In genomic region chr2:105672596-105672960, GRCm38 (mm10) we compare ENCODE assay signal across 11 mouse cellular contexts. TPM values are rescaled to one million over a fixed set of nuclear protein-coding genes. Genes with fewer than 3 reads are reported as not detected.
DNase-seq lines count a peak whose midpoint lies in the region; ATAC-seq and TF ChIP-seq lines count a peak whose summit lies in the region.
"Had no signal": no experiment of that assay in that cellular context is flagged by ENCODE, and none has a peak within 500 bp of the region (broad histone marks: within the 10 kb centered on the region; RNA-seq: fewer than 3 reads in every experiment).

No protein-coding gene starts in this region.

- H3K79me2 ChIP-seq in myocyte (ENCODE audit: control insufficient read depth, insufficient read depth) = no peaks in the 10 kb centered on the region

- DNase-seq in kidney, postnatal 25 days = no peak
- peak; percentile 63 for DNase-seq in cerebellum, adult 9-11 months
- no peak for DNase-seq in hindbrain, embryonic 11.5 days (ENCODE audit: low spot score)
- DNase-seq in layer of hippocampus, adult 18-20 months (ENCODE audit: low spot score in 2 of 2) = no peak
- DNase-seq in urinary bladder, postnatal 36 days (ENCODE audit: low spot score in 2 of 2) = no peak
- DNase-seq in c-Kit-positive CD71-positive TER-119-positive erythroid progenitor cells, embryonic 14.5 days (ENCODE audit: low spot score) = no peak
- DNase-seq: kidney, postnatal 36 days had no signal

- H3ac ChIP-seq in myocyte (ENCODE audit: control insufficient read depth, insufficient read length) = no peak overlapping the region

- WGBS in kidney, embryonic 14.5 days = 2% methylated on average over 16 of the region's 16 CpGs
- 1% methylated on average over 16 of the region's 16 CpGs for WGBS in hindbrain, embryonic 11.5 days

- TF ChIP-seq POLR2A in myocyte (IDR thresholded peaks at IDR 0.05; ENCODE audit: insufficient read length, low read depth) = no peak

- H3K4me1 ChIP-seq in kidney, embryonic 14.5 days (ENCODE audit: control insufficient read depth, insufficient read depth, low read length) = peaks cover 16% of the 10 kb centered on the region
- H3K4me1 ChIP-seq in hindbrain, embryonic 11.5 days (replicated peaks; ENCODE audit: control insufficient read depth, insufficient read depth, low read length) = peaks cover 17% of the 10 kb centered on the region

- H3K36me3 ChIP-seq in kidney, embryonic 14.5 days (ENCODE audit: control insufficient read depth, insufficient read depth, low read length) = no peaks in the 10 kb centered on the region
- no peaks in the 10 kb centered on the region for H3K36me3 ChIP-seq in hindbrain, embryonic 11.5 days (ENCODE audit: control insufficient read depth, insufficient read depth, low read length)
- H3K36me3 ChIP-seq in myocyte (ENCODE audit: control insufficient read depth, insufficient read depth) = no peaks in the 10 kb centered on the region
- H3K36me3 ChIP-seq: G1E; lung, embryonic 15.5 days had no signal

- no peak overlapping the region for H3K27ac ChIP-seq in kidney, embryonic 14.5 days (ENCODE audit: low read depth, low read length)
- no peak overlapping the region for H3K27ac ChIP-seq in hindbrain, embryonic 11.5 days (ENCODE audit: low read depth, low read length)
- H3K27ac ChIP-seq: lung, embryonic 15.5 days had no signal

- H3K4me3 ChIP-seq in kidney, embryonic 14.5 days (ENCODE audit: low read length) = peak overlapping the region; percentile 7; the same call in 1 of the 2 replicates
- H3K4me3 ChIP-seq in hindbrain, embryonic 11.5 days (ENCODE audit: low read depth, low read length) = peak overlapping the region; percentile 23
- H3K4me3 ChIP-seq in myocyte = no peak overlapping the region
- H3K4me3 ChIP-seq: lung, embryonic 15.5 days had no signal

- no peaks in the 10 kb centered on the region for H3K9me3 ChIP-seq in kidney, embryonic 14.5 days (ENCODE audit: control insufficient read depth, low read length)
- H3K9me3 ChIP-seq in hindbrain, embryonic 11.5 days (ENCODE audit: control insufficient read depth, low read length) = no peaks in the 10 kb centered on the region
- H3K9me3 ChIP-seq: G1E; lung, embryonic 15.5 days had no signal

- no peak for ATAC-seq in kidney, embryonic 14.5 days (ENCODE audit: low FRiP score, low TSS enrichment)
- ATAC-seq in hindbrain, embryonic 11.5 days (ENCODE audit: low FRiP score) = no peak

- no peak overlapping the region for H3K4me2 ChIP-seq in kidney, embryonic 14.5 days (replicated peaks; ENCODE audit: low read depth, low read length)
- peak overlapping the region; percentile 57 for H3K4me2 ChIP-seq in hindbrain, embryonic 11.5 days (replicated peaks; ENCODE audit: low read depth, low read length)
- H3K4me2 ChIP-seq in myocyte (ENCODE audit: low read depth) = peak overlapping the region; percentile 61
- H3K4me2 ChIP-seq: lung, embryonic 15.5 days had no signal

- peaks cover 97% of the 10 kb centered on the region for H3K27me3 ChIP-seq in kidney, embryonic 14.5 days (ENCODE audit: control insufficient read depth, insufficient read depth, low read length)
- H3K27me3 ChIP-seq in hindbrain, embryonic 11.5 days (ENCODE audit: control insufficient read depth, insufficient read depth, low read length) = peaks cover 64% of the 10 kb centered on the region
- H3K27me3 ChIP-seq in myocyte (ENCODE audit: control insufficient read depth, insufficient read depth, insufficient read length) = peaks cover 36% of the 10 kb centered on the region

- H3K9ac ChIP-seq in kidney, embryonic 14.5 days (ENCODE audit: low read depth, low read length) = no peak overlapping the region
- peak overlapping the region; percentile 44; the same call in 1 of the 2 replicates for H3K9ac ChIP-seq in hindbrain, embryonic 11.5 days (ENCODE audit: low read depth, low read length)
- H3K9ac ChIP-seq: lung, embryonic 15.5 days had no signal

TF ChIP-seq in myocyte, 11 proteins besides CTCF, POLR2A, EP300 and RAD21:
- TF ChIP-seq REST (IDR thresholded peaks at IDR 0.05; ENCODE audit: insufficient read depth, insufficient read length) = no peak
- TF ChIP-seq E2F4 (IDR thresholded peaks at IDR 0.05; ENCODE audit: insufficient read depth) = no peak

RNA-seq across cellular contexts. Expression of gene Pax6, which starts 3.9 kb away (rescaled TPM):
- 0.12 and 0.46 TPM in 2 replicates for polyA plus RNA-seq in kidney, embryonic 14.5 days (2014; fragmentation: Nextera tagmentation; extraction: Ambion mirVana)
- 23.9 and 26.8 TPM in 2 replicates for polyA plus RNA-seq in hindbrain, embryonic 11.5 days (2014; fragmentation: Nextera tagmentation; extraction: Ambion mirVana)
- 0.37 TPM for polyA plus RNA-seq in myocyte (2012; fragmentation: generic; extraction: Trizol)
- total RNA-seq in layer of hippocampus, adult 18-20 months (2021) = 10 to 100 TPM; 10.2 to 12.9 TPM
- polyA plus RNA-seq: lung, embryonic 15.5 days had no signal

Comparison
In these comparisons a context has a peak if more than half of its experiments do, and no peak if none do; other contexts are left out.
1. RNA of gene Pax6, which starts 3.9 kb away (polyA plus RNA-seq): 23.9 to 26.8 TPM in hindbrain, embryonic 11.5 days; 0.37 TPM in myocyte (single experiment) and 0.12 to 0.46 TPM in kidney, embryonic 14.5 days; every median in the first group is over 10 times any median in the second.